Mouse (Mus musculus) cerebellum, adult 9-11 months (tissue): Measurements from ENCODE around the gene Rnaseh1.

Experiments
- DNase-seq: peaks from one replicate; pipeline ENCODE4 v3.0.0; 2022

Gene Rnaseh1

GRCm38 (mm10) chr12:28674038-28674720 lies 24.8 kb downstream of the Rnaseh1 start:
- DNase-seq, result no peak

DNA sequence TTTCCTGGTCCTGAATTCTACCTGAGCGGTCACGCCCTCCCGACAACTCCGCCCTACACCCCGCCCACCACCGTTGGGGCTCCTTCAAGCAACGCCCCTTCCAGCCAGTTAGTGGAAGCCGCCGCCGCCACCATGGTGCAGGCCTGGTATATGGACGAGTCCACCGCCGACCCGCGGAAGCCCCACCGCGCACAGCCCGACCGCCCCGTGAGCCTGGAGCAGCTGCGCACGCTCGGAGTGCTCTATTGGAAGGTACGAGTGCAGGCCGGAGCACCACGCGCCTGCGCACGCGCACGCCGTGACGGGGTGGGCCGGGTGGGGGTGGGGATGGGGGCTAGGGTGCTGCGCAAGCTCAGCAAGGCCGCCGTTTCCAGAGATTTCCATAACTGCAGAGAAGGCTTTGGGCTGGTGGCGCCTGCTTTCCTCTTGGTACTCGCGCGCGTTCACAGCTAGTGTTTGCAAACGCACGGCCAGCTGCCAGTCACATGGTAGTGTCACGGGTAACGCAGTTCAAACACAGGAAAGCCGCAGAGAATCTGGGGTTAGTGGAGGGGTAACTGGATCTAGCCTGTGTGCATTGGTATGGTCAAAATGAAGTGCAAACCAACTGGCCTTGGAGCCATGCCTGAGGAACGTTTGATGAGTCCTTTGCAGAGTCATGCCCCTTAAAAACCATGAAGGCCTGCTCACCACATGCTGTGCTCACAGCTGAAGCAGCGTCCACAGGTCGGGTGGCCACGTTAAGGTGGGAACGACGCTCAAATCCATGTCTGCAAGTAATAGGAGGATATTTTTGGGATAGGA lies 25.9 kb downstream of the Rnaseh1 start, which contains the start of gene Adi1:
Gene Adi1 (plus strand): TSS at position 111 of the 804 bp plus-strand sequence.
- peak; percentile 90 for DNase-seq

DNA sequence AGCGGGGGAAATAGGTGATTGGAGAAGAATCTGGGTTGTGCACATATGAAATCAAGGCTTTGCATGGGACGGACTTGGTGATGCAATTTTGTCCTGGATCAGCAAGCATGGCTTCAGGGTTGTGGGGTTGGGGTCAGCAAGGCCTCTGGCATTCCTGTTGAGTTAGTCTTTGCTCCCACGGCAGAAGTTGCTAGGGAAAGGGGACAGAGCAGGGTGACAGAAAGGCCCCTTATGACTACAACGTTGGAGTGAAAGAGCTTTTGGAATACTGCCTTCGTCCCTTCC lies 26.5 kb downstream of the Rnaseh1 start:
- no peak for DNase-seq

DNA sequence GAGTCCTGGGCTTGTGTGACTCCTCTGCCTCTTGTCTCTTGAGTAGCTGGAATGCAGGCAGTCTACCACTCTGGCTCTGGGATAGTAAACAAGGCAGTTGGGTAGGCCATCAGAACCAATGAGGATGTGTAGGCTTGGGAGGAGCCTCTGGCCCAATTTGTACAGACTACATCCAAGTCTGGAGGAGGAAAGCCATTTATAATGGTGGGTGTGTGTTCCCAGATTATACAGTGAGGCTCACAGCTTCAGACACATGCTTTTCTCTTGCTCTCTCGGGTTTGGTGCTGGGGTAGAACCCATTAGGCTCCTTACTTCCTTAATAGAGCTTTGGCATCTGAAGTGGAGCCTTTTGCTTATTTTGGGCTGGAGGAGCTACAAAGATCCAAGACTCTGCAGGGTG lies 35.3 kb downstream of the Rnaseh1 start:
- DNase-seq, result no peak

DNA sequence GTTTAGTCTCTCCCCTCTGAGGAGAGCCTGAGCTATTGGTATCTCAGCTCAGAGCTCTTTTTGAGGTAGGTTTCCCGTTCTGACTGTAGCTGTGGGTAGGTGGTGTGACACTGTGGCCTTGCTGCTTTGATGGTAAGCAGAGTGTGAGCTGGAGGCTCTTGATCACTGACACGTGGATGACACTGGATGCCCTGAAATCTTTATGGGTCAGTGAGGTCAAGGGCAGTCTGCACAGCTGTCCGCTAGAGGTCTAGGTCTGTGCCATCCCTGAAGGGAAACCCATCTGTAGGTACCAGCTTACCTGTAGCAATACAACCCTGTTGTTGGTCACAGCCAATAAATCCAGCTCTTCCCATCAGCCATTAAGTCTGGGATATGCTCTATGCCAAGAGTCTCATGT lies 36.4 kb downstream of the Rnaseh1 start:
- DNase-seq, result no peak

- no peak for DNase-seq
Measured at GRCm38 (mm10) chr12:28686199-28686879, 36.9 kb downstream of the Rnaseh1 start.

GRCm38 (mm10) chr12:28688996-28689395 lies 39.6 kb downstream of the Rnaseh1 start:
- DNase-seq, result no peak

GRCm38 (mm10) chr12:28690730-28691129 lies 41.3 kb downstream of the Rnaseh1 start:
- DNase-seq, result no peak

- DNase-seq, result no peak
Measured at GRCm38 (mm10) chr12:28693738-28694137, 44.3 kb downstream of the Rnaseh1 start.

DNA sequence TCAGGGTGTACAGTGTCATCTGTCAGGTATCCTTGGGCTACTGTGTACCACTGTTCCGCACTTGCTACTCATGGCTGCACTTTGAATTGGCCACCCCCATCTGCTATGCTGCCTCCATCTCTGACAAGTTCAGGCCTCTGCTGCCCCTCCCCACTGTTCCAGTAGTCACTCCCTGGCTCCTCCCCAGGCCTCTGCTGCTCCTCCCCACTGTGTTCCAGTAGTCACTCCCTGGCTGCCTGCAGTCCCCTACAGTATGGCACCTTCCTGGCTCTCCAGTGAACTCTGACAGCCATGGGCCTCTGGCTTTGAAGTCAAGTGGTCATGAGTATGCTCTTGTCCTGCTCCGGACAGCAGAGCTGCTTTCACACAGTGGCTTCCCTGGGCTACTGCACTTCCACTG lies 44.8 kb downstream of the Rnaseh1 start:
- DNase-seq, result peak; percentile 45

GRCm38 (mm10) chr12:28694776-28695175 lies 45.4 kb downstream of the Rnaseh1 start:
- peak; percentile 77 for DNase-seq

DNA sequence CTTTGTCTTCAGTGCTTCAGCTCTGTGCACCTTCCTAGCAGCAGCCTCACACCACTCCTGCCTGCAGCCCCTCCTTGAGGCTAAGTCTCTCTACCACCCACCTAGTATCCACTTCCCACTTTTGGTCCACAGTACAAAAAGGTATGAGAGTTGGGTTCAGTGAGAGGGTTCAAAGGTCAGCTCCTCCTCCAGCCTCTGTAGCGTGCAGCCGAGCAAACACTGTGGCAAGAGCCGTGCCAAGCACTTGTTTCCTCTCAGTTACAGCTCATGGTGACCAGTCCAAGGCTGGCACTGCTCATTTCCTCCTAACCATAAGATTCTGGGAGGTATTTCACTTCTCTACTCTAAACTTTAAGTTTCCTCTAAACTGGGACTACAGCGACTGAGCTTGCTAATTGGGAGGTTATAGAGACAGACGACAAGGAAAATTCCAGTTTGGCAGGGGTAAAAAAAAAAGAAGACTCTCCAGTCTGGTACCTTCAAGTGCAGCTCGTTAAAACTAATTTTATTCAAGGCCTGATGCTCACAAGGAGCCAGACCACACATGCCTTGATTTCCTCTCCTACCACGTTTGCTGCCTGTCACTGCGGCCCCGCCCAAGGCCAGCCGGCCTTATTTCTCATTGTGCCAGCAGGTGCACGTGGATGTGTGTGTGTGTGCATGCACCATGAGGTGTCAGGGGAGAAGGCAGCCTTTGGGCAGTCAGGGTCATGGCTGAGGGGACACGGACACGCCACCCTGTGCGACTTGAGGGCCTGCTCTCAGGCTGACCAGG lies 48.6 kb downstream of the Rnaseh1 start:
- DNase-seq, result no peak

- no peak for DNase-seq
Measured at GRCm38 (mm10) chr12:28699086-28699485, 49.7 kb downstream of the Rnaseh1 start.

GRCm38 (mm10) chr12:28699656-28700055 lies 50.3 kb downstream of the Rnaseh1 start:
- peak; percentile 78 for DNase-seq

DNA sequence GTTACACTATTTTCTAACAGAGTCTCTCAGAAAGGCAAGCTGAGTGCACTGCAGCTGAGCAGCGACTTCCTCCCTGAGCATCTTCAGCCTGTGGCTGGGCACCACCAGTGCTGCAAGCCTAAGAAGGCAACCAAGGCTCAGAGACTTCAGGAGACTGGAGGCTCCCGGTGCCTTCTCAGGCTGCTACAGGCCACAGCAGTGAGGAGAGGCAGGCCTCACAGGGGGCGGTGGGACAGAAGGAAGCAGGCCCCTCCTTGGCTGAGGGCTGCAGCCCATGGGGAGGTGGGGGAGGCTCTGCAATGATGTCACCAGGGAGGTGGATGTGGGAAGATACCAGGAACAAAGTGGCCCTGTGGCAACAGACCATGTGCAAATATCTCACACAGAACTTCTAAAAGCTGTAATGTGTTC lies 50.7 kb downstream of the Rnaseh1 start:
- DNase-seq, result peak; percentile 54

DNA sequence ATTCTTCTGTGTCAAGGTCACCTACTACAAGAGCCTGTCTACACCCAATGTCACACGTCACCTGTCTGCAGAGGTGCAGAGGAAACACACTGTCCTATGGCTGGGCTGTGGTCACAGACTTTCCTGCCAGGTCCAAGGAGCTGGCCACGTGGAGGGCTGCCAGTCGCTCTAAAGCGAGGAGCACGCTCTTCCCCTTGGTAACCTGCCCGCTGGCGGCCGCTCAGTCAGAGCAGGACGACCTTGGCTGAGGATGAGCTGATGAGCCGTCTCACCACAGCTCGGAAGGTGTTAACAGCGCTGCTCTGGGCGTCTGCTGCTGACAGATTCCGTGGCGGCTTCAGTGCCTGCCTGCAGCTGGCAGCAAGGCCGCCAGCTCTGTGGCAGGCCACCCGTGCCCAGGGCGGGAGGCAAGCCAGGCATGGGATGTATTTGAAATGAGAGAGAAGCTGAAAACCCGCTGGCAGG lies 51.2 kb downstream of the Rnaseh1 start:
- peak; percentile 84 for DNase-seq

DNA sequence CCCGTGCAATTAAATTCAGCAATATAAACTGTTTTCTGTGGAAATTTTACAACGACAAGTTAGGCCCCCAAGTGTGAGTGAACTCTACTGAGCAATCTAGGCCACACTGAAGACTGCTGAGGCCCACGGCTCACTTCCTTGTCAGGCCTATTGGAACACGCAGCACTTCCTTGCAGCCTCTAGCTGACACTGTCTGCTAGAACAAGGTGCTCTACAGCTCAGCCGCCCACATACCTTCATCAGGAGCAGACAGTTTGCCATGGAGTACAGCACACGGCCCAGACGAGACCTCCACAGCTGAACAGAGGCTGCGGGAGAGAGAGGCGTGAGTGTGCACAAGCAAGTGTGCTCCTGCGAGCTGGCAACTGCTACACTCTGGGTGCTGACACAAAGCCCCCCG lies 51.9 kb downstream of the Rnaseh1 start:
- no peak for DNase-seq

DNA sequence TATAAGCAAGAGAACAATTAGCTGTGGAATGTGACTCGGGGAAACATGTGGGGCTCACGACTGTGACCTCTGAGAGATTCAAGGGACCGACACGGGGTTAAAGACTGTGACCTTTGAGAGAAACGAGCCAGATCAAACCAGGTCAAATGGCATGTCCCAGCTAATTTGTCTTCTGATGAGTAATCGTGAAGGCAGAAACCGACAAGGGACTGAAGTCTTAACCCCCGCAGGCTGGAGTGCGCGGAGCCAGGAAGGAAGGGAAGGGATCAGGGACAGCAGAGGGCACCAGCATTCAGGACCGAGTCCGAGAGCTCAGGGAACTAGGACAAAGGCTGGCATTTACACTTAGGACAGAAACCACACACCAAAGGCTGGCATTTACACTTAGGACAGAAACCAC lies 55.0 kb downstream of the Rnaseh1 start:
- DNase-seq, result no peak

- no peak for DNase-seq
Measured at GRCm38 (mm10) chr12:28705204-28705603, 55.8 kb downstream of the Rnaseh1 start.

DNA sequence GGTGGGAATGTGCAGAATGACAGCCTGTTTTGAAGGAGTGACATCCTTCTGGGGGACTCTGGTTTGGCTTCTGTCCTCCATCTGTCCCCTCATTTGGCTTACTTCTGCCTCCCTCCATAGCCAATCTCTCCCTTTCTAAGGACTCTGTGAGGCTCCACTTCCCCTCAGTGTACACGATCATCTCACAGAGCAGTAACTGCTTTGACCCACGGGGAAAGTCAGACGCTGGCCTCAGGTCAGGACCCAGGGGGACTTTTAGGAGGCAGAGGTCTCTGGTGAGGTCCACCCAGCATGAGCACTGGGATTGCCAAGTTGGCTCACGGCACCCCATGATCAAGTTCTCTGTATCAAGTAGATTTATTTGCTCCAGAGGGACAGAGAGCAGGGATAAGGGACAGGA lies 58.8 kb downstream of the Rnaseh1 start:
- DNase-seq, result no peak
